Mouse (Mus musculus) MEL (cell line): ENCODE data around the gene Olfr1305. TPM values are rescaled to one million over a fixed set of nuclear protein-coding genes. Genes with fewer than 3 reads are reported as not detected.

Experiments used
- DNase-seq: peaks from one replicate; pipeline ENCODE4 v3.0.0; 2011; ENCODE audit warnings: low read depth, low spot score
- H3K27ac ChIP-seq: 2 replicates; pipeline ENCODE4 v1.5.1; 2012; ENCODE audit warnings: low read depth, mild to moderate bottlenecking, control low read depth, low read length, moderate library complexity; ENCODE audit not compliant: control insufficient read depth
- H3K27me3 ChIP-seq, 2 experiments: fragments of 150-350 bp in 1 of 2; sonication (generic) in 1 of 2; 2 replicates each; pipeline ENCODE4 v1.6.1; 2012; ENCODE audit warnings: low read length in 2 of 2, mild to moderate bottlenecking in 2 of 2, improper control_type of control experiment in 1 of 2, moderate library complexity in 1 of 2; ENCODE audit not compliant: insufficient read depth in 2 of 2, control insufficient read depth in 1 of 2
- H3K36me3 ChIP-seq, 2 experiments: 2 replicates each; pipeline ENCODE4 v1.6.1; 2012 to 2014; ENCODE audit warnings: low read length in 2 of 2, improper control_type of control experiment in 1 of 2, inconsistent platforms in 1 of 2, mild to moderate bottlenecking in 1 of 2; ENCODE audit not compliant: insufficient read depth in 2 of 2, control insufficient read depth in 1 of 2
- H3K4me1 ChIP-seq, 2 experiments: fragments of 150-350 bp in 1 of 2; sonication (generic) in 1 of 2; 2 replicates each; pipeline ENCODE4 v1.6.1; 2012; ENCODE audit warnings: low read length in 2 of 2, improper control_type of control experiment in 1 of 2, mild to moderate bottlenecking in 1 of 2; ENCODE audit not compliant: insufficient read depth in 2 of 2, control insufficient read depth in 1 of 2
- H3K4me3 ChIP-seq, 2 experiments: fragments of 150-350 bp in 1 of 2; sonication (generic) in 1 of 2; 2 replicates each; pipeline ENCODE4 v1.5.1; 2012; ENCODE audit warnings: low read depth in 2 of 2, low read length in 2 of 2, mild to moderate bottlenecking in 2 of 2, moderate library complexity in 2 of 2, control low read depth in 1 of 2, improper control_type of control experiment in 1 of 2; ENCODE audit not compliant: control insufficient read depth in 1 of 2, insufficient read depth in 1 of 2
- H3K79me2 ChIP-seq: 2 replicates; pipeline ENCODE4 v1.6.1; 2012; ENCODE audit warnings: mild to moderate bottlenecking, low read length, moderate library complexity; ENCODE audit not compliant: control insufficient read depth, poor library complexity, insufficient read depth
- H3K9ac ChIP-seq: 2 replicates; pipeline ENCODE4 v1.6.1; 2012; ENCODE audit warnings: low read depth, mild to moderate bottlenecking, control low read depth, low read length, moderate library complexity; ENCODE audit not compliant: control insufficient read depth, poor library complexity, severe bottlenecking
- H3K9me3 ChIP-seq: fragments of 150-350 bp; sonication (generic); replicated peaks from 2 replicates; pipeline ENCODE4 v1.6.1; 2012; ENCODE audit warnings: mild to moderate bottlenecking, low read length, improper control_type of control experiment, moderate library complexity; ENCODE audit not compliant: insufficient read depth
- BHLHE40 ChIP-seq: IDR thresholded peaks from 2 replicates; pipeline ENCODE4 v1.6.1; 2012; ENCODE audit warnings: low read depth, mild to moderate bottlenecking, inconsistent platforms, low read length, improper control_type of control experiment, borderline replicate concordance
- CHD1 ChIP-seq: IDR thresholded peaks from 2 replicates; pipeline ENCODE4 v1.6.1; 2012; ENCODE audit warnings: low read depth, mild to moderate bottlenecking, inconsistent platforms, low read length, improper control_type of control experiment
- CTCF ChIP-seq, 3 experiments: IDR thresholded peaks in 2 of 3; conservative IDR thresholded peaks in 1 of 3; 2 replicates each; pipeline ENCODE4 v1.5.1; 2011 to 2012; ENCODE audit warnings: low read length in 3 of 3, low read depth in 2 of 3, mild to moderate bottlenecking in 2 of 3, improper control_type of control experiment in 1 of 3, inconsistent platforms in 1 of 3, mixed read lengths in 1 of 3, moderate library complexity in 1 of 3; ENCODE audit not compliant: control insufficient read depth in 1 of 3, insufficient read depth in 1 of 3, poor library complexity in 1 of 3, severe bottlenecking in 1 of 3
- E2F4 ChIP-seq: IDR thresholded peaks from 2 replicates; pipeline ENCODE4 v1.6.1; 2011; ENCODE audit warnings: low read depth, low read length, improper control_type of control experiment, borderline replicate concordance
- ETS1 ChIP-seq: IDR thresholded peaks from 2 replicates; pipeline ENCODE4 v1.6.1; 2012; ENCODE audit warnings: low read depth, mild to moderate bottlenecking, inconsistent platforms, low read length, improper control_type of control experiment, moderate library complexity
- GABPA ChIP-seq: IDR thresholded peaks from 2 replicates; pipeline ENCODE4 v1.6.1; 2012; ENCODE audit warnings: low read depth, mild to moderate bottlenecking, inconsistent platforms, low read length, improper control_type of control experiment, moderate library complexity
- GATA1 ChIP-seq: IDR thresholded peaks from 2 replicates; pipeline ENCODE4 v1.6.1; 2011; ENCODE audit warnings: low read depth, low read length, improper control_type of control experiment
- HCFC1 ChIP-seq: IDR thresholded peaks from 2 replicates; pipeline ENCODE4 v1.6.1; 2012; ENCODE audit warnings: low read depth, mild to moderate bottlenecking, inconsistent platforms, low read length, improper control_type of control experiment, moderate library complexity
- KAT2A ChIP-seq: conservative IDR thresholded peaks from 2 replicates; pipeline ENCODE4 v1.6.1; 2012; ENCODE audit warnings: low read depth, low read length, improper control_type of control experiment, inconsistent platforms
- MEF2A ChIP-seq: IDR thresholded peaks from 2 replicates; pipeline ENCODE4 v1.6.1; 2014; ENCODE audit warnings: low read depth, mild to moderate bottlenecking, inconsistent platforms, low read length, improper control_type of control experiment; ENCODE audit not compliant: poor library complexity, insufficient replicate concordance, severe bottlenecking; ENCODE audit errors: extremely low read depth
- MYB ChIP-seq: IDR thresholded peaks from 2 replicates; pipeline ENCODE4 v1.6.1; 2011; ENCODE audit warnings: mild to moderate bottlenecking, low read depth, low read length, improper control_type of control experiment
- MYC ChIP-seq: IDR thresholded peaks from 2 replicates; pipeline ENCODE4 v1.6.1; 2011; ENCODE audit warnings: low read depth, mild to moderate bottlenecking, low read length, improper control_type of control experiment, moderate library complexity
- NELFE ChIP-seq: IDR thresholded peaks from 2 replicates; pipeline ENCODE4 v1.6.1; 2011; ENCODE audit warnings: low read depth, low read length, improper control_type of control experiment
- NRF1 ChIP-seq: IDR thresholded peaks from 2 replicates; pipeline ENCODE4 v1.6.1; 2014; ENCODE audit warnings: low read depth, mild to moderate bottlenecking, inconsistent platforms, low read length, improper control_type of control experiment, moderate library complexity; ENCODE audit not compliant: poor library complexity, insufficient read depth, severe bottlenecking
- POLR2AphosphoS2 ChIP-seq: IDR thresholded peaks from 2 replicates; pipeline ENCODE4 v1.6.1; 2011; ENCODE audit warnings: low read length, improper control_type of control experiment
- RAD21 ChIP-seq: IDR thresholded peaks from 2 replicates; pipeline ENCODE4 v1.6.1; 2011; ENCODE audit warnings: mild to moderate bottlenecking, low read depth, low read length, improper control_type of control experiment
- SMC3 ChIP-seq: IDR thresholded peaks from 2 replicates; pipeline ENCODE4 v1.6.1; 2011; ENCODE audit warnings: low read depth, low read length, improper control_type of control experiment
- TAL1 ChIP-seq: IDR thresholded peaks from 2 replicates; pipeline ENCODE4 v1.6.1; 2012; ENCODE audit warnings: mild to moderate bottlenecking, inconsistent platforms, low read length, moderate library complexity, mixed read lengths
- TCF12 ChIP-seq: IDR thresholded peaks from 2 replicates; pipeline ENCODE4 v1.6.1; 2014; ENCODE audit warnings: low read depth, mild to moderate bottlenecking, inconsistent platforms, low read length, improper control_type of control experiment, moderate library complexity
- UBTF ChIP-seq: IDR thresholded peaks from 2 replicates; pipeline ENCODE4 v1.6.1; 2012; ENCODE audit warnings: low read depth, mild to moderate bottlenecking, inconsistent platforms, low read length, improper control_type of control experiment, moderate library complexity, borderline replicate concordance; ENCODE audit not compliant: insufficient read depth
- USF1 ChIP-seq: IDR thresholded peaks from 2 replicates; pipeline ENCODE4 v1.6.1; 2014; ENCODE audit warnings: low read depth, mild to moderate bottlenecking, inconsistent platforms, low read length, improper control_type of control experiment, moderate library complexity
- USF2 ChIP-seq, 2 experiments: IDR thresholded peaks; 2 replicates each; pipeline ENCODE4 v1.6.1; 2011 to 2012; ENCODE audit warnings: improper control_type of control experiment in 2 of 2, low read length in 2 of 2, borderline replicate concordance in 1 of 2, inconsistent platforms in 1 of 2, low read depth in 1 of 2, mild to moderate bottlenecking in 1 of 2; ENCODE audit not compliant: insufficient read depth in 1 of 2
- ZC3H11A ChIP-seq: IDR thresholded peaks from 2 replicates; pipeline ENCODE4 v1.6.1; 2012; ENCODE audit warnings: low read depth, mild to moderate bottlenecking, inconsistent platforms, low read length, improper control_type of control experiment
- ZNF384 ChIP-seq: IDR thresholded peaks from 2 replicates; pipeline ENCODE4 v1.6.1; 2012; ENCODE audit warnings: low read depth, mild to moderate bottlenecking, inconsistent platforms, low read length, improper control_type of control experiment
- polyA plus RNA-seq, 2 experiments: library from polyadenylated mRNA; stranded (reverse) in 1 of 2; unstranded in 1 of 2; fragments of >175 nt in 1 of 2; fragments of >200 nt in 1 of 2; gene quantifications; 2 replicates each; pipeline versions ENCODE4 v1.2.1 to v1.2.4; 2012; ENCODE audit warnings: low replicate concordance in 2 of 2, low read depth in 1 of 2; ENCODE audit not compliant: insufficient read length in 2 of 2, insufficient read depth in 1 of 2, missing spikeins in 1 of 2
- total RNA-seq: library from RNA; depleted of rRNA; stranded (reverse); fragments of 300-350 nt; gene quantifications from 2 replicates; pipeline ENCODE4 v1.2.3, GENCODE M21; 2012; rRNA removed

Olfr1305 gene
- total RNA-seq (not detected in 2 replicates), polyA plus RNA-seq (not detected)

GRCm38 (mm10) chr2:111877049-111877448 lies at the start of gene Olfr1305:
Gene Olfr1305 (minus strand): TSS chr2:111877149.
- Histone ChIP-seq H3K27me3 (no peaks in the 10 kb centered on the region), H3K4me1 (no peaks in the 10 kb centered on the region), H3K4me3 (no peak within 1 kb of the TSS), H3K9me3 (no peaks in the 10 kb centered on the region), H3K27ac (no peak within 1 kb of the TSS), H3K36me3 (no peaks in the 10 kb centered on the region), H3K9ac (no peak within 1 kb of the TSS), H3K79me2 (no peaks in the 10 kb centered on the region)
- DNase-seq, result no peak
- no peak for TF ChIP-seq TAL1
- no peak for TF ChIP-seq MYB
- TF ChIP-seq POLR2AphosphoS2, result no peak
- TF ChIP-seq UBTF, result no peak
- TF ChIP-seq MYC, result no peak
- no peak for TF ChIP-seq KAT2A

- Histone ChIP-seq H3K27ac (no peak within 1 kb of the TSS), H3K4me3 (no peak within 1 kb of the TSS), H3K4me1 (no peaks in the 10 kb centered on the region), H3K9ac (no peak within 1 kb of the TSS), H3K27me3 (no peaks in the 10 kb centered on the region), H3K36me3 (no peaks in the 10 kb centered on the region), H3K79me2 (no peaks in the 10 kb centered on the region), H3K9me3 (no peaks in the 10 kb centered on the region)
- no peak for TF ChIP-seq RAD21
- no peak for TF ChIP-seq UBTF
- no peak for TF ChIP-seq MEF2A
- no peak for TF ChIP-seq GABPA
- TF ChIP-seq NRF1, result no peak
- TF ChIP-seq ZC3H11A, result no peak
- no peak for DNase-seq
These were observed 39.2 kb upstream of the Olfr1305 start, which contains the start of gene Olfr1306 for GRCm38 (mm10) chr2:111916171-111916570. Gene Olfr1306 (minus strand): TSS chr2:111916271.

- Histone ChIP-seq H3K4me3 (no peak within 1 kb of the TSS), H3K27me3 (no peaks in the 10 kb centered on the region), H3K27ac (no peak within 1 kb of the TSS), H3K9me3 (no peaks in the 10 kb centered on the region), H3K36me3 (no peaks in the 10 kb centered on the region), H3K9ac (no peak within 1 kb of the TSS), H3K4me1 (no peaks in the 10 kb centered on the region), H3K79me2 (no peaks in the 10 kb centered on the region)
- TF ChIP-seq TAL1 (no peak), NELFE (no peak), RAD21 (no peak), BHLHE40 (no peak), GABPA (no peak), ZNF384 (no peak), E2F4 (no peak), POLR2AphosphoS2 (no peak), SMC3 (no peak), NRF1 (no peak), HCFC1 (no peak), CTCF (IDR thresholded peaks at IDR 0.05 in 2 of 3, conservative IDR thresholded peaks at IDR 0.05 in 1 of 3; ENCODE audit: control insufficient read depth in 1 of 3, insufficient read depth in 1 of 3, low read depth in 2 of 3, low read length in 3 of 3, poor library complexity in 1 of 3, severe bottlenecking in 1 of 3) (no peak), CHD1 (no peak), TCF12 (no peak), GATA1 (no peak), MEF2A (no peak), USF2 (IDR thresholded peaks at IDR 0.05; ENCODE audit: borderline replicate concordance in 1 of 2, insufficient read depth in 1 of 2, low read depth in 1 of 2, low read length in 2 of 2) (no peak), ETS1 (no peak), USF1 (no peak)
- no peak for DNase-seq
These were observed 56.7 kb downstream of the Olfr1305 start, which contains the start of gene Olfr1303 for GRCm38 (mm10) chr2:111820240-111820639. Gene Olfr1303 (minus strand): TSS chr2:111820340.
